Mouse (Mus musculus) liver, embryonic 13.5 days (tissue): ENCODE data around the gene A930009A15Rik. TPM values are rescaled to one million over a fixed set of nuclear protein-coding genes. Genes with fewer than 3 reads are reported as not detected.

Experiments used
- ATAC-seq: fragments of 200-750 bp; cut with Nextera tagmentation; 2 replicates; pipeline ENCODE4 v1.8.0; 2017; ENCODE audit warnings: low read depth, mild to moderate bottlenecking, moderate number of reproducible peaks, moderate library complexity
- DNase-seq: peaks from one replicate; pipeline ENCODE4 v3.0.0; 2022
- H3K27ac ChIP-seq: fragments of 300-500 bp; sonication (generic); 2 replicates; pipeline ENCODE4 v1.5.1; 2015; ENCODE audit warnings: moderate library complexity, mild to moderate bottlenecking, inconsistent platforms
- H3K27me3 ChIP-seq: fragments of 300-500 bp; sonication (generic); 2 replicates; pipeline ENCODE4 v1.6.1; 2015; ENCODE audit warnings: mild to moderate bottlenecking, inconsistent platforms
- H3K36me3 ChIP-seq: fragments of 300-500 bp; sonication (generic); 2 replicates; pipeline ENCODE4 v1.6.1; 2015; ENCODE audit warnings: mild to moderate bottlenecking, inconsistent platforms
- H3K4me1 ChIP-seq: fragments of 300-500 bp; sonication (generic); replicated peaks from 2 replicates; pipeline ENCODE4 v1.6.1; 2015; ENCODE audit warnings: inconsistent platforms
- H3K4me2 ChIP-seq: fragments of 300-500 bp; sonication (generic); 2 replicates; pipeline ENCODE4 v1.6.1; 2015; ENCODE audit warnings: inconsistent platforms, mild to moderate bottlenecking, moderate library complexity
- H3K4me3 ChIP-seq: fragments of 300-500 bp; sonication (generic); replicated peaks from 2 replicates; pipeline ENCODE4 v1.5.1; 2015; ENCODE audit warnings: mild to moderate bottlenecking, inconsistent platforms
- H3K9ac ChIP-seq: fragments of 300-500 bp; sonication (generic); 2 replicates; pipeline ENCODE4 v1.6.1; 2015; ENCODE audit warnings: mild to moderate bottlenecking, inconsistent platforms
- H3K9me3 ChIP-seq: fragments of 300-500 bp; sonication (generic); replicated peaks from 2 replicates; pipeline ENCODE4 v1.6.1; 2016; ENCODE audit warnings: inconsistent platforms
- WGBS: fragments of 180-500 bp; shearing (Covaris S2); methylation state at CpG from one replicate; pipeline ENCODE4 v1.1.7; 2015; ENCODE audit not compliant: insufficient replicate concordance; 5-methylcytosine and 5-hydroxymethylcytosine counted together
- polyA plus RNA-seq: library from polyadenylated mRNA; unstranded; fragments of >200 nt; fragmentation: Nextera tagmentation; extraction: Ambion mirVana; gene quantifications from 2 replicates; pipeline ENCODE4 v1.2.1, GENCODE M21; 2015

The A930009A15Rik gene
- polyA plus RNA-seq: not detected in 2 replicates

GRCm38 (mm10) chr10:115569712-115570491, at the start of gene A930009A15Rik:
Gene A930009A15Rik (plus strand): TSS chr10:115569986.
- Histone ChIP-seq H3K4me3 (no peak within 1 kb of the TSS), H3K36me3 (no peaks in the 10 kb centered on the region), H3K27ac (no peak within 1 kb of the TSS), H3K9ac (no peak within 1 kb of the TSS), H3K27me3 (no peaks in the 10 kb centered on the region), H3K4me2 (no peak within 1 kb of the TSS), H3K4me1 (no peaks in the 10 kb centered on the region), H3K9me3 (no peaks in the 10 kb centered on the region)
- WGBS: 73% methylated on average over 15 of the region's 15 CpGs
- ATAC-seq (no peak), DNase-seq (no peak)

- Histone ChIP-seq H3K9ac (no peak overlapping the region), H3K27me3 (no peaks in the 10 kb centered on the region), H3K27ac (no peak overlapping the region), H3K9me3 (no peaks in the 10 kb centered on the region), H3K4me2 (no peak overlapping the region), H3K36me3 (no peaks in the 10 kb centered on the region), H3K4me1 (no peaks in the 10 kb centered on the region), H3K4me3 (no peak overlapping the region)
- 58% methylated on average over 17 of the region's 17 CpGs for WGBS
- no peak for DNase-seq
- no peak for ATAC-seq
Observed at GRCm38 (mm10) chr10:115520200-115521080, 49.3 kb upstream of the A930009A15Rik start.

- Histone ChIP-seq H3K27ac (no peak overlapping the region), H3K4me3 (no peak overlapping the region), H3K9ac (no peak overlapping the region), H3K9me3 (no peaks in the 10 kb centered on the region), H3K27me3 (no peaks in the 10 kb centered on the region), H3K36me3 (no peaks in the 10 kb centered on the region), H3K4me1 (no peaks in the 10 kb centered on the region), H3K4me2 (no peak overlapping the region)
- WGBS: 36% methylated on average over 4 of the region's 4 CpGs
- ATAC-seq: no peak
- no peak for DNase-seq
Observed at GRCm38 (mm10) chr10:115521081-115521451, 48.7 kb upstream of the A930009A15Rik start.

GRCm38 (mm10) chr10:115528892-115529291, 40.9 kb upstream of the A930009A15Rik start:
- 46% methylated on average over 4 of the region's 4 CpGs for WGBS
- ATAC-seq: no peak
- H3K4me1 ChIP-seq: 0 out of 2 replicates have a peak, but pooled peaks cover 3% of the 10 kb centered on the region

GRCm38 (mm10) chr10:115529768-115530167, 40.0 kb upstream of the A930009A15Rik start:
- H3K9me3 ChIP-seq: no peaks in the 10 kb centered on the region
- no peak overlapping the region for H3K4me2 ChIP-seq
- H3K36me3 ChIP-seq: no peaks in the 10 kb centered on the region
- DNase-seq (no peak), ATAC-seq (no peak)
- WGBS: 69% methylated on average over 12 of the region's 12 CpGs
- no peak overlapping the region for H3K9ac ChIP-seq
- no peak overlapping the region for H3K4me3 ChIP-seq
- no peak overlapping the region for H3K27ac ChIP-seq
- H3K4me1 ChIP-seq: 0 out of 2 replicates have a peak, but pooled peaks cover 3% of the 10 kb centered on the region
- H3K27me3 ChIP-seq: no peaks in the 10 kb centered on the region

More at GRCm38 (mm10) chr10:115528892-115529291, 40.9 kb upstream of the A930009A15Rik start:
- H3K27ac ChIP-seq: no peak overlapping the region
- no peaks in the 10 kb centered on the region for H3K27me3 ChIP-seq
- no peak overlapping the region for H3K4me2 ChIP-seq
- no peaks in the 10 kb centered on the region for H3K9me3 ChIP-seq
- DNase-seq: no peak
- no peak overlapping the region for H3K9ac ChIP-seq
- no peaks in the 10 kb centered on the region for H3K36me3 ChIP-seq
- H3K4me3 ChIP-seq: no peak overlapping the region

GRCm38 (mm10) chr10:115530746-115531145, 39.0 kb upstream of the A930009A15Rik start:
- H3K4me3 ChIP-seq: no peak overlapping the region
- H3K4me1 ChIP-seq: 0 out of 2 replicates have a peak, but pooled peaks cover 3% of the 10 kb centered on the region
- ATAC-seq (no peak), DNase-seq (no peak)
- no peak overlapping the region for H3K9ac ChIP-seq
- WGBS: 1% methylated on average over 2 of the region's 2 CpGs
- H3K27me3 ChIP-seq: no peaks in the 10 kb centered on the region
- no peaks in the 10 kb centered on the region for H3K36me3 ChIP-seq
- H3K27ac ChIP-seq: no peak overlapping the region
- no peaks in the 10 kb centered on the region for H3K9me3 ChIP-seq
- H3K4me2 ChIP-seq: no peak overlapping the region

- Histone ChIP-seq H3K27me3 (no peaks in the 10 kb centered on the region), H3K9ac (no peak overlapping the region), H3K4me3 (no peak overlapping the region), H3K9me3 (no peaks in the 10 kb centered on the region), H3K4me2 (no peak overlapping the region), H3K27ac (no peak overlapping the region), H3K4me1 (no peaks in the 10 kb centered on the region), H3K36me3 (no peaks in the 10 kb centered on the region)
- WGBS: 64% methylated on average over 6 of the region's 6 CpGs
- ATAC-seq (no peak), DNase-seq (no peak)
Observed at GRCm38 (mm10) chr10:115542917-115543316, 26.9 kb upstream of the A930009A15Rik start.

- 74% methylated on average over 7 of the region's 7 CpGs for WGBS
- Histone ChIP-seq H3K27ac (no peak overlapping the region), H3K4me3 (no peak overlapping the region), H3K4me2 (no peak overlapping the region), H3K36me3 (no peaks in the 10 kb centered on the region), H3K9me3 (no peaks in the 10 kb centered on the region), H3K9ac (no peak overlapping the region), H3K4me1 (no peaks in the 10 kb centered on the region), H3K27me3 (no peaks in the 10 kb centered on the region)
- DNase-seq (no peak), ATAC-seq (no peak)
Observed at GRCm38 (mm10) chr10:115550253-115550652, 19.5 kb upstream of the A930009A15Rik start.

GRCm38 (mm10) chr10:115551069-115551468, 18.7 kb upstream of the A930009A15Rik start:
- H3K27me3 ChIP-seq: no peaks in the 10 kb centered on the region
- no peaks in the 10 kb centered on the region for H3K9me3 ChIP-seq
- no peaks in the 10 kb centered on the region for H3K36me3 ChIP-seq
- DNase-seq (no peak), ATAC-seq (no peak)
- H3K9ac ChIP-seq: no peak overlapping the region
- H3K4me1 ChIP-seq: no peaks in the 10 kb centered on the region
- WGBS: 48% methylated on average over 3 of the region's 3 CpGs
- H3K27ac ChIP-seq: no peak overlapping the region
- no peak overlapping the region for H3K4me2 ChIP-seq
- H3K4me3 ChIP-seq: no peak overlapping the region

GRCm38 (mm10) chr10:115553352-115554113, 16.3 kb upstream of the A930009A15Rik start:
- no peak for ATAC-seq
- WGBS: 69% methylated on average over 11 of the region's 11 CpGs

More at GRCm38 (mm10) chr10:115553352-115554113, 16.3 kb upstream of the A930009A15Rik start:
- Histone ChIP-seq H3K4me3 (no peak overlapping the region), H3K27ac (no peak overlapping the region), H3K4me2 (no peak overlapping the region), H3K27me3 (no peaks in the 10 kb centered on the region), H3K9ac (no peak overlapping the region), H3K4me1 (no peaks in the 10 kb centered on the region), H3K9me3 (no peaks in the 10 kb centered on the region), H3K36me3 (no peaks in the 10 kb centered on the region)
- no peak for DNase-seq
